Mouse (Mus musculus): ENCODE data around the gene Dpp10.

GRCm38 (mm10) chr1:124048544-124048943, 3.2 kb upstream of the Dpp10 start:
- TF ChIP-seq CTCF (IDR thresholded peaks at IDR 0.05) (no peak), EP300 (IDR thresholded peaks at IDR 0.05) (no peak)

Measured in lung, postnatal 0 days (tissue).